Mouse (Mus musculus) lung, embryonic 14.5 days (tissue): Measurements from ENCODE around the gene Dab1. TPM values are rescaled to one million over a fixed set of nuclear protein-coding genes. Genes with fewer than 3 reads are reported as not detected.

Experiments used
- ATAC-seq: fragments of 200-750 bp; cut with Nextera tagmentation; 2 replicates; pipeline ENCODE4 v1.8.0; 2017; ENCODE audit warnings: mild to moderate bottlenecking, moderate TSS enrichment, moderate library complexity; ENCODE audit not compliant: insufficient read depth
- DNase-seq: peaks from one replicate; pipeline ENCODE4 v3.0.0-alpha.2; 2015
- H3K27ac ChIP-seq: fragments of 300-500 bp; sonication (generic); 2 replicates; pipeline ENCODE4 v1.5.1; 2014; ENCODE audit warnings: low read depth, mild to moderate bottlenecking, moderate library complexity
- H3K27me3 ChIP-seq: fragments of 300-500 bp; sonication (generic); 2 replicates; pipeline ENCODE4 v1.6.1; 2014; ENCODE audit warnings: low read length, control low read depth; ENCODE audit not compliant: insufficient read depth
- H3K36me3 ChIP-seq: fragments of 300-500 bp; sonication (generic); 2 replicates; pipeline ENCODE4 v1.6.1; 2014; ENCODE audit warnings: control low read depth; ENCODE audit not compliant: insufficient read depth
- H3K4me1 ChIP-seq: fragments of 300-500 bp; sonication (generic); 2 replicates; pipeline ENCODE4 v1.6.1; 2014; ENCODE audit warnings: antibody characterized with exemption, control low read depth; ENCODE audit not compliant: insufficient read depth
- H3K4me2 ChIP-seq: fragments of 300-500 bp; sonication (generic); 2 replicates; pipeline ENCODE4 v1.6.1; 2014; ENCODE audit warnings: mild to moderate bottlenecking
- H3K4me3 ChIP-seq: fragments of 300-500 bp; sonication (generic); 2 replicates; pipeline ENCODE4 v1.5.1; 2014; ENCODE audit warnings: low read depth, low read length
- H3K9ac ChIP-seq: fragments of 300-500 bp; sonication (generic); 2 replicates; pipeline ENCODE4 v1.6.1; 2014
- H3K9me3 ChIP-seq: fragments of 300-500 bp; sonication (generic); 2 replicates; pipeline ENCODE4 v1.6.1; 2016; ENCODE audit warnings: low read depth, low read length, control low read depth
- CTCF ChIP-seq: IDR thresholded peaks from 2 replicates; pipeline ENCODE4 v1.5.1; 2016; ENCODE audit warnings: antibody characterized with exemption, low read depth
- WGBS: fragments of 180-500 bp; shearing (Covaris S2); extraction: QIAGEN DNeasy Blood & Tissue Kit; methylation state at CpG from one replicate; pipeline ENCODE4 v1.1.7; 2014; 5-methylcytosine and 5-hydroxymethylcytosine counted together
- polyA plus RNA-seq: library from polyadenylated mRNA; unstranded; fragments of >200 nt; fragmentation: Nextera tagmentation; extraction: Ambion mirVana; gene quantifications from 2 replicates; pipeline ENCODE4 v1.2.1, GENCODE M21; 2014

Gene Dab1
- polyA plus RNA-seq, 1 experiment from 2014 or later, result 4.4 TPM

GRCm38 (mm10) chr4:104209081-104209480 lies 589.9 kb downstream of the Dab1 start:
- DNase-seq, result peak; percentile 43
- peak; percentile 53 for TF ChIP-seq CTCF
- H3K9me3 ChIP-seq, result no peaks in the 10 kb centered on the region
- no peaks in the 10 kb centered on the region for H3K36me3 ChIP-seq
- WGBS, result 23% methylated on average over 2 of the region's 2 CpGs
- H3K4me1 ChIP-seq, result no peaks in the 10 kb centered on the region
- ATAC-seq, result no peak
- no peak overlapping the region for H3K4me3 ChIP-seq
- no peak overlapping the region for H3K4me2 ChIP-seq
- no peak overlapping the region for H3K27ac ChIP-seq
- H3K9ac ChIP-seq, result no peak overlapping the region
- no peaks in the 10 kb centered on the region for H3K27me3 ChIP-seq

- Histone ChIP-seq H3K9ac (no peak overlapping the region), H3K9me3 (no peaks in the 10 kb centered on the region), H3K27ac (no peak overlapping the region), H3K4me3 (no peak overlapping the region), H3K27me3 (no peaks in the 10 kb centered on the region), H3K4me2 (no peak overlapping the region), H3K4me1 (no peaks in the 10 kb centered on the region), H3K36me3 (no peaks in the 10 kb centered on the region)
- DNase-seq (no peak), ATAC-seq (no peak)
- 57% methylated on average over 1 of the region's 1 CpGs for WGBS
- TF ChIP-seq CTCF, result no peak
Measured at GRCm38 (mm10) chr4:104210796-104211195, 591.6 kb downstream of the Dab1 start.

- no peak overlapping the region for H3K9ac ChIP-seq
- H3K27ac ChIP-seq, result no peak overlapping the region
- no peak for DNase-seq
- TF ChIP-seq CTCF, result no peak
- no peaks in the 10 kb centered on the region for H3K4me1 ChIP-seq
- H3K36me3 ChIP-seq, result no peaks in the 10 kb centered on the region
- H3K27me3 ChIP-seq, result no peaks in the 10 kb centered on the region
- no peak overlapping the region for H3K4me2 ChIP-seq
- WGBS, result 60% methylated on average over 9 of the region's 9 CpGs
- no peak for ATAC-seq
- no peak overlapping the region for H3K4me3 ChIP-seq
- no peaks in the 10 kb centered on the region for H3K9me3 ChIP-seq
Measured at GRCm38 (mm10) chr4:104211531-104212455, 592.6 kb downstream of the Dab1 start.

- no peak for TF ChIP-seq CTCF
- Histone ChIP-seq H3K27me3 (no peaks in the 10 kb centered on the region), H3K4me2 (no peak overlapping the region), H3K4me3 (no peak overlapping the region), H3K4me1 (no peaks in the 10 kb centered on the region), H3K9ac (no peak overlapping the region), H3K27ac (no peak overlapping the region), H3K9me3 (no peaks in the 10 kb centered on the region), H3K36me3 (no peaks in the 10 kb centered on the region)
- ATAC-seq (no peak), DNase-seq (no peak)
- 49% methylated on average over 7 of the region's 7 CpGs for WGBS
Measured at GRCm38 (mm10) chr4:104214724-104215123, 595.6 kb downstream of the Dab1 start.

- Histone ChIP-seq H3K36me3 (no peaks in the 10 kb centered on the region), H3K4me2 (no peak overlapping the region), H3K4me3 (no peak overlapping the region), H3K27me3 (no peaks in the 10 kb centered on the region), H3K4me1 (no peaks in the 10 kb centered on the region), H3K9me3 (no peaks in the 10 kb centered on the region), H3K27ac (no peak overlapping the region), H3K9ac (no peak overlapping the region)
- no peak for DNase-seq
- no peak for TF ChIP-seq CTCF
- 35% methylated on average over 4 of the region's 4 CpGs for WGBS
- no peak for ATAC-seq
Measured at GRCm38 (mm10) chr4:104217336-104217735, 598.2 kb downstream of the Dab1 start.

GRCm38 (mm10) chr4:104218765-104219164 lies 599.6 kb downstream of the Dab1 start:
- H3K9ac ChIP-seq, result no peak overlapping the region
- no peaks in the 10 kb centered on the region for H3K36me3 ChIP-seq
- no peak overlapping the region for H3K4me2 ChIP-seq
- ATAC-seq, result no peak
- H3K9me3 ChIP-seq, result no peaks in the 10 kb centered on the region
- no peak for DNase-seq
- no peak overlapping the region for H3K4me3 ChIP-seq
- no peaks in the 10 kb centered on the region for H3K4me1 ChIP-seq
- no peak for TF ChIP-seq CTCF
- no peak overlapping the region for H3K27ac ChIP-seq
- 43% methylated on average over 6 of the region's 6 CpGs for WGBS
- H3K27me3 ChIP-seq, result no peaks in the 10 kb centered on the region

GRCm38 (mm10) chr4:104220099-104220498 lies 600.9 kb downstream of the Dab1 start:
- DNase-seq (no peak), ATAC-seq (no peak)
- Histone ChIP-seq H3K4me1 (no peaks in the 10 kb centered on the region), H3K36me3 (no peaks in the 10 kb centered on the region), H3K27ac (no peak overlapping the region), H3K4me2 (no peak overlapping the region), H3K9me3 (no peaks in the 10 kb centered on the region), H3K9ac (no peak overlapping the region), H3K4me3 (no peak overlapping the region), H3K27me3 (no peaks in the 10 kb centered on the region)
- no peak for TF ChIP-seq CTCF
- 9% methylated on average over 3 of the region's 3 CpGs for WGBS
